Mouse (Mus musculus): ENCODE results near the gene Zbtb16.
A peak's percentile ranks its signal among the peaks of the same experiment; 100 is the strongest.

The Zbtb16 gene

DNA sequence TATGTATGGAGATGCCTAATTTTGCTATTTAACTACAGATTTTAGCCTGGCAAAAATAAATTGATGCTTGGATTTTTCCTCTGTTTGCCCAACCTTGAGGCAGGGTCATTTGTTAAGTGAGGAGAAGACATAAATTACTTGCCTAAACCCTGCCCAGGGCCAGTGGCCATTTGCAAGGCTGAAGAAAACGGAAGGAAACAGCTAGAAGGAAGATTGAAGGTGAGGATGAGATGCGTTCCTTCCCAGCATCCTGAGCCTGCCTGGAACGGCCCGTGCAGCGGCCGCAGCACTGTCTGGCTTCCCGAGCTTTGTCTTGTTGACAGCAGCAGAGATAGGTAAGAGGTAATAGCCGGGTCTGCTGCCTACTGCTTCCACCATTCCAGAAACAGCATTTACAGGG, 135.2 kb downstream of the Zbtb16 start:
- DNase-seq (ENCODE audit: low spot score) = no peak

DNA sequence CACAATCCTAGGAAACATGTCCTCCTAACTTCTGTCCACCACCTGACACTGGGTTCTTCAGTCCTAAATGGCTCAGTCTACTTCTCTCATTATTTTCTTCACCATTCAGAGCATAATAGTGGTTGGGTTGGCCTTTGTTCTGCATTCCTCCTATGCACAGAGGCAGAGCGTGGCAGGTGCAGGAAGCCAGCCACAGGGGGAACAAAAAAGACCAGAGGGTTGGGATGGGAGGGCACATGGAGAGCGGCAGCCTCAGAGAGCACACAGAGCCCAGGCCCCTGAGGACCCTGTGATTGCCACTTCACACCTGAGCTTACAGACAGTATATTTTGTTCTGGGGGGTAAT, 138.6 kb downstream of the Zbtb16 start:
- DNase-seq (ENCODE audit: low spot score) = no peak

- DNase-seq (ENCODE audit: low spot score) = no peak
These were observed 139.1 kb downstream of the Zbtb16 start for GRCm38 (mm10) chr9:48696731-48697469.

GRCm38 (mm10) chr9:48696330-48696729, 139.7 kb downstream of the Zbtb16 start:
- DNase-seq (ENCODE audit: low spot score) = no peak

DNA sequence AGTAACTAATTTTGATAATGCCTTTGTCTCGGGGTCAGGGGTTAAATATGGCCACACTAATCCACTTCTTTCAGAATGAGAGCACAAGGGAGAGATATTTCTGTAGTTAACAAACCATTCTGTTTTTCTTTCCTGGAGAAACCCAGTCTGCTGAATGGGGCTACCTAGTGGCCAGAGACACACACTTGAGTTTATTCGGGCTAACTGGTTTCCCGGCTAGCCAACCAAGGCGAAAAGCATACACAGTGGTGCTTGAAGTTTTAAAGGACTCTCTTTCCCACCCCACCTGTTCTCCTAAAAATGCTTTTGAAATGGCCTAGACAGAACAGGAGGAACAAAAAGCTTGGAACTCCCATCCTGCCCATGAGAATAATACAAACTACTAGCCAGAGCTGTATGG, 140.2 kb downstream of the Zbtb16 start:
- DNase-seq (ENCODE audit: low spot score) = no peak

GRCm38 (mm10) chr9:48694616-48695061, 141.4 kb downstream of the Zbtb16 start:
- DNase-seq (ENCODE audit: low spot score) = no peak

DNA sequence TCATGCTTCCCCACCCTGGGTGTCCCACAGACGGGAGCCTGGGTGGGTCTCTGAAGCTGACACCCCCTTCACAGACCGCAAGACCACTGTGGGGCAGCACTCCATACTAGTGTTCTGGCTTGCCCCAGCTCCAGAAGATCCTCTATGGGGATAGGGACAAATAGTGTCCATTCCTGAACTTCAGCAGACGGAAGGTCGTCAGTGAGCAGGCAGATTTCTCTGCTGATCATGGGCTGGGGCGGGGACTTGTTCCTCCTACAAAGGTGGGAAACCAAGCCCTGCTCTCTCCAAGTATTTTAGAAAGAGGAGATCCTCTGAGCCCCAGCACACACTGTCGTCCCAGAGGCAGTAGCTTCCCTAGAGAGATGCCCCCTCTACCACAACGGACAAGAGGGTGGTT, 142.3 kb downstream of the Zbtb16 start:
- no peak for DNase-seq (ENCODE audit: low spot score)

DNA sequence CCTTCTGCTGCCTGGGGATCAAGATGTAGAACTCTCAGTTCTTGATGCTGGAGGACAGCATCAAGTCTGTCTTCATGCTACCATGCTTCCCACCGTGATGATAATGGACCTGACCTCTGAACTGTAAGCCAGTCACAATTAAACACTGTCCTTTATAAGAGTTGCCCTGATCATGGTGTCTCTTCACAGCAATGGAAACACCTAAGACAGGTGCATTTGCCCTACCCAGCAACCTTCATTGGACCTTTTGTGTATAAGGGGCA, 146.4 kb downstream of the Zbtb16 start:
- no peak for DNase-seq (ENCODE audit: low spot score)

GRCm38 (mm10) chr9:48688859-48689717, 146.9 kb downstream of the Zbtb16 start:
- DNase-seq (ENCODE audit: low spot score) = no peak

DNA sequence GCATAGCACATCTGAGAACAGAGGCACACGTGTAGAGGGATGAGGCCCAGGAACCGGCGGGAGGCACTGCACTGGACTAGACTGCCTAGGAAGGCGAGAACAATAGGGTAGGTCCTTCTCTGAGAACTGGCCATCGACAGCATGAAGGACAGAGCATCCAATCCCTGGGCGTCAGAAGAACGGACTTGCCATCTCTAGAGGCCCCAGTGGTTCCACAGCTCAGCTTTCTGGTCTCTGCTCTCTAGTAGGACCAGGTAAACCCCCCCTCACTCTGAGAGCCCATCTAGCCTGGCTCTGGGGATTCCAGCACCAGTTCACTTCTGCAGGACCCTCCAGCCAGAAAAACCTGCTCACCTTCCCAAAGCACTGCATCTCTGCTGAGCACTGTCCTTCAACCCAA, 148.1 kb downstream of the Zbtb16 start:
- DNase-seq (ENCODE audit: low spot score) = no peak

DNA sequence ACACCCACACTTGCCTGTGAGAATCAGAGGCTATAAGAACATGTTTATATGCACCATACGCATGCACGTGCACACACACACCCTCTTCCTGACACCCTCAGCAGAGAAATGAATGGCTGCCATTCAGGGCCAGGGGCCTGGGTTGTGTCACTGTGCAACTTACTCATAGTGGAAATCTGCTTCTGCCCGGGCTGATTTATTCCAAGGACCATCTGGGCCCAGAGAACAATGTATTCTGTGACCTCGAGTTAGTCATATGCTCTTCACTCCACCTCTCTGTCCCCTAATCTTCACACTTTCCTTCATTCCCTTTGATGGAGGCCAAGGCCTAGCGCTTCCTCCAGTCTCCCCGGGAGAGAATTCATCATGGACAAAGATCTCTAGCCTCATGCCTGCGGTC, 150.3 kb downstream of the Zbtb16 start:
- DNase-seq (ENCODE audit: low spot score) = no peak

DNA sequence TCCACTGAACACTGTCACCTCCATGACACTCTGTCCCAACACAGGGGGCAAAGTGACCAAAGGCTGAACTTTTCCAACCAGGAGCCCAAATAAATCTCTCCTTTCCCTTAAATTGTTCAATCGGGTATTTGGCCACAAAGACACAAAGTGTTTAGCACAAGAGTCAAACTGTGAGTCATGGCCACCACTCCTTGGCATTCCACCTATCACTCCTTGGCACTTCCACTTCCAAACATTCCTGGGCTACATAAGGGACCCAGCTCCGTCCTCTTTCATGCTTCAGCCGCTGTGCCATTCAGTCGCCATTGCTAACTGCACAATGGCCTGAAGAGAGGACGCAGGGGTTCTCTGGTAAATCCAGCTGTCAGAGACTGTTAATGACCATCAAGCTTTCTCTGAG, 151.9 kb downstream of the Zbtb16 start:
- no peak for DNase-seq (ENCODE audit: low spot score)

- no peak for DNase-seq (ENCODE audit: low spot score)
These were observed 154.8 kb downstream of the Zbtb16 start for GRCm38 (mm10) chr9:48681193-48681592.

GRCm38 (mm10) chr9:48678426-48679358, 157.3 kb downstream of the Zbtb16 start:
- DNase-seq (ENCODE audit: low spot score) = peak; percentile 41

DNA sequence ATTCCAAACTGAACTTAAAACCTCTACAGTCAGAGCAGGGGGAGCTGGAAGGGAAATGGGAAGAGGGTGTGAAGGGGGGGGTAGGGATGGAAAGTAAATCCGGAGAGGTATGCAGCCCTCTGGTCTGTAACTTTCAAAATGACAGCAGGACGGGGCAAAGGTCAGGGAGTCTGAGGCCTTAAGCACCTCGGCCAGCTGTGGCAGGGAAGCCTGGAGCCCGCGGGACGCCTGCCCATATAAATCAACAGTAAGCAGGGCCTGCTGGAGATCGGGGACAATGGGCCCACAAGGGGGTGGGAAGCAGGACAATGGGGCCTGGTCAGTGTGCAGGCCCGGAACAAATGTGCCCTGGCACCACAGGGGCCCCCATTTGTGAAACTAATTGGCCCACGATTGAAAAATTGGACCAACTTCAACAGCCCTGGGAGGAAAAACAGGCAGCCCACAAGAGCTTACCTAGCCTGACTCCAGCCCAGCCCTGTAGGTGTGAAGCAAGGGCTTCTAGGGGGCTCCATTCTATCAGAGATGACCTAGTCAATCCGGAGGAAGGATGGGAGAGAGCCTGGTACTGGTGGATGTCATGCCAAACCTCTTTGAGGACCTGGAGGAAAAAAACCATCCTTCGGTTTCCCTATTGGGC, 160.8 kb downstream of the Zbtb16 start:
- DNase-seq (ENCODE audit: low spot score) = peak; percentile 18

DNA sequence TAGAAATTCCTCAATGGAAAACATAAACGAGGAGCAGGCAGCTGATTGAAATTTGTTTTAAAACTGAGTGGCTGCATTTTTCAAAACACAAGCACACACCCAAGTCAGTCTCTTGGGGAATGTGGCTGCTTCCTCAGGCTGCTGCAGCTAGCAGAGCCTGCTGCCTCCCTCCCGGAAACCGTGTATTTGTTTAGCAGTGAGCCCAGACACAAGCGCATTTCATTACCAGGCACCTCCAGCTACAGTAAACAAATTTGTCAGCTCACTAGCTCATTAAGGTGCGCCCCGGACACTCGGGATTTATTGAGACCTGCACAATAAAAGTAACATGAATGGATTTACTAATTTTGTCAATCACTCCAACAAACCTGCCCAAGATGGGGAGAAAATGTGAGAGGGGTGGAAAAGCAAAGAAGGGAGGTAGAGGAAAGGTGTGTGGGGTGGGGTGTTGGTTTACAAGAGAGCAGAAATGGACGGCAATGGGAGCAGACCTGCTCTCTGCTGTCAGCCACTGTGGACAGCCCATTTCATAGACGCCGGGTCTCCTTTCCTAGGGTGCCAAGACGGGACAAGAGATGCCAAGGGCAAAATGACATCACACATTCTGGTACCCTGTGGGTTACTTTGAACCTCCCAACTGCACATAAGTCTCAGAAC, 161.5 kb downstream of the Zbtb16 start:
- DNase-seq (ENCODE audit: low spot score) = no peak

GRCm38 (mm10) chr9:48673804-48674203, 162.2 kb downstream of the Zbtb16 start:
- DNase-seq (ENCODE audit: low spot score) = no peak

- no peak for DNase-seq (ENCODE audit: low spot score)
These were observed 162.8 kb downstream of the Zbtb16 start for GRCm38 (mm10) chr9:48673213-48673612.

- DNase-seq (ENCODE audit: low spot score) = no peak
These were observed 164.2 kb downstream of the Zbtb16 start for GRCm38 (mm10) chr9:48671841-48672240.

- DNase-seq (ENCODE audit: low spot score) = no peak
These were observed 165.9 kb downstream of the Zbtb16 start for GRCm38 (mm10) chr9:48670156-48670555.

GRCm38 (mm10) chr9:48669672-48670071, 166.3 kb downstream of the Zbtb16 start:
- DNase-seq (ENCODE audit: low spot score) = no peak

- DNase-seq (ENCODE audit: low spot score) = no peak
These were observed 169.3 kb downstream of the Zbtb16 start for GRCm38 (mm10) chr9:48666702-48667101.
